Mouse (Mus musculus): Measurements from ENCODE around the gene Il1rap. TPM values are rescaled to one million over a fixed set of nuclear protein-coding genes. Genes with fewer than 3 reads are reported as not detected.

Il1rap gene
- polyA plus RNA-seq (2016; fragmentation: Nextera tagmentation; extraction: Ambion mirVana), result 3.5 and 3.7 TPM in 2 replicates

GRCm38 (mm10) chr16:26581048-26581912 lies at the start of gene Il1rap:
Il1rap (plus strand) TSS chr16:26581704.
- H3K27ac ChIP-seq, result no peak within 1 kb of the TSS
- peak within 1 kb of the TSS; percentile 80 for H3K4me2 ChIP-seq
- H3K27me3 ChIP-seq, result peaks cover 5% of the 10 kb centered on the region; the same call in 1 of the 2 replicates
- H3K4me3 ChIP-seq (replicated peaks), result peak within 1 kb of the TSS; percentile 62
- 3% methylated on average over 50 of the region's 51 CpGs for WGBS
- peaks cover 8% of the 10 kb centered on the region for H3K4me1 ChIP-seq
- peak within 1 kb of the TSS; percentile 59 for H3K9ac ChIP-seq
- H3K36me3 ChIP-seq (replicated peaks), result no peaks in the 10 kb centered on the region
- H3K9me3 ChIP-seq, result no peaks in the 10 kb centered on the region
- ATAC-seq (ENCODE audit: low FRiP score), result peak; percentile 98

DNA sequence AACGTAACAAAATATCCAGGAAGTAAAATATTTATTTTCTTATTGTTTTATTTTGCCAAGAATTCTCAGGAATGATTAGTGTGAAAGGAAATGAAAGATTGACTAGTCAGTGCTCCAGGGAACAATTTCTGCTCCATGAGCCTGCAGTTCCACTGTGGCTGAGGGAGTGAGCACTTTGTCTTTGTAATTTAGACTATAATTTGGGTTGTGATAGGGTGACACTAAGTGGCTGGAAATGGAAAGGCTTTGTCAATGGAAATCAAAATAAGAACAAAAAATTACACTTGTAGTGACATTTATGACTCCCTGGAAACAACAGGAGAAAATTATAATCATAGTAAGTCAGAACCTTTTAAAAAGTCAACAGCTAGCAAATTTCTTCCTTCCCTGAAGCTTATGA lies 49.2 kb upstream of the Il1rap start:
- Histone ChIP-seq H3K9me3 (no peaks in the 10 kb centered on the region), H3K4me3 (replicated peaks) (no peak overlapping the region), H3K9ac (no peak overlapping the region), H3K4me2 (no peak overlapping the region), H3K36me3 (replicated peaks) (no peaks in the 10 kb centered on the region), H3K27ac (no peak overlapping the region), H3K27me3 (no peaks in the 10 kb centered on the region), H3K4me1 (peaks cover 7% of the 10 kb centered on the region; the same call in 1 of the 2 replicates)
- no peak for ATAC-seq (ENCODE audit: low FRiP score)
- WGBS, result 92% methylated on average over 1 of the region's 1 CpGs

DNA sequence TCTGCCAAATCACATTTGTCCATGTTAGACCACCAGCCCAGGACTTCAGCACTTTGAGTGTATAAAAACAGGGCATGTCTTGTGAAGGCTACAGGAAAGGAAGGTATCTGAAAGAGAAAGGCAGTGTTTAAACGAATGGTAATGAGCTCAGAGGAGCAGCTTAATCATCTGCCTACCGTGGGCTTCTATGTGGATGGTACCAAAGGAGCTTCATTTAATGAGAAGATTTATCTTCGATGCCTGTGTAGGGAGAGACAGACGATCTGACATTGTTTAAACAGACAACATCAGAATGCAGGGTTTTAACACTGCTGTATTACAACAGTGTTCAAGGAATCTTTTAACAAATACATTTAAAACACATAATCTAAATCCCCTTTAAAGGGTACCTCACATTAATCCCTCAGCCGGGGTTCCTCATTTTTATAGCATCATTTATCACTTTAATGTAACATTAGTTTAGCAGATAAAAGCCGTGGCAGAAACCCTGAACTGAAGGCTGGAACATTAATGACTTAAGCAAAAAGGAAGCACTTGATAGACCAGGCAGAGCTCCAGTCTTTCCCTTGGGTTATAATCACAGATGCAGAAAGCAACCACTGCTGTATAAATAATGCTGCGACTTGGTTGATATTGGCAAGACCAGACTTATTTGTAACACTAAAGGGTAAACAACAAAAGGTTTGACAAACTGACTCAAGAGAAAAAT lies 35.2 kb upstream of the Il1rap start:
- Histone ChIP-seq H3K4me1 (no peaks in the 10 kb centered on the region; the same call in 1 of the 2 replicates), H3K4me3 (replicated peaks) (no peak overlapping the region), H3K27ac (no peak overlapping the region), H3K36me3 (replicated peaks) (no peaks in the 10 kb centered on the region), H3K27me3 (no peaks in the 10 kb centered on the region), H3K9me3 (no peaks in the 10 kb centered on the region), H3K4me2 (no peak overlapping the region), H3K9ac (no peak overlapping the region)
- 23% methylated on average over 7 of the region's 7 CpGs for WGBS
- no peak for ATAC-seq (ENCODE audit: low FRiP score)

- no peaks in the 10 kb centered on the region for H3K9me3 ChIP-seq
- no peak overlapping the region for H3K4me2 ChIP-seq
- H3K4me3 ChIP-seq (replicated peaks), result no peak overlapping the region
- ATAC-seq (ENCODE audit: low FRiP score), result no peak
- H3K27me3 ChIP-seq, result no peaks in the 10 kb centered on the region
- no peak overlapping the region for H3K27ac ChIP-seq
- H3K36me3 ChIP-seq (replicated peaks), result no peaks in the 10 kb centered on the region
- WGBS, result 84% methylated on average over 1 of the region's 1 CpGs
- no peaks in the 10 kb centered on the region; the same call in 1 of the 2 replicates for H3K4me1 ChIP-seq
- no peak overlapping the region for H3K9ac ChIP-seq
These were observed 34.7 kb upstream of the Il1rap start for GRCm38 (mm10) chr16:26546879-26547206.

GRCm38 (mm10) chr16:26549221-26549620 lies 32.3 kb upstream of the Il1rap start:
- no peak for ATAC-seq (ENCODE audit: low FRiP score)
- WGBS, result 88% methylated on average over 2 of the region's 2 CpGs
- H3K4me1 ChIP-seq, result no peaks in the 10 kb centered on the region; the same call in 1 of the 2 replicates
- no peak overlapping the region for H3K27ac ChIP-seq
- H3K9me3 ChIP-seq, result no peaks in the 10 kb centered on the region
- H3K27me3 ChIP-seq, result no peaks in the 10 kb centered on the region
- H3K4me3 ChIP-seq (replicated peaks), result no peak overlapping the region
- H3K4me2 ChIP-seq, result no peak overlapping the region
- H3K9ac ChIP-seq, result no peak overlapping the region
- no peaks in the 10 kb centered on the region for H3K36me3 ChIP-seq (replicated peaks)

- Histone ChIP-seq H3K4me3 (replicated peaks) (no peak overlapping the region), H3K9me3 (no peaks in the 10 kb centered on the region), H3K4me2 (no peak overlapping the region), H3K4me1 (no peaks in the 10 kb centered on the region), H3K27me3 (no peaks in the 10 kb centered on the region), H3K27ac (no peak overlapping the region), H3K36me3 (replicated peaks) (no peaks in the 10 kb centered on the region), H3K9ac (no peak overlapping the region)
- 90% methylated on average over 3 of the region's 3 CpGs for WGBS
- ATAC-seq (ENCODE audit: low FRiP score), result no peak
These were observed 29.3 kb upstream of the Il1rap start for GRCm38 (mm10) chr16:26552234-26552633.

- Histone ChIP-seq H3K9me3 (no peaks in the 10 kb centered on the region), H3K4me3 (replicated peaks) (no peak overlapping the region), H3K27ac (no peak overlapping the region), H3K4me2 (no peak overlapping the region), H3K9ac (no peak overlapping the region), H3K36me3 (replicated peaks) (no peaks in the 10 kb centered on the region), H3K4me1 (no peaks in the 10 kb centered on the region), H3K27me3 (no peaks in the 10 kb centered on the region)
- no peak for ATAC-seq (ENCODE audit: low FRiP score)
- WGBS, result 83% methylated on average over 1 of the region's 1 CpGs
These were observed 22.7 kb upstream of the Il1rap start for GRCm38 (mm10) chr16:26558797-26559196.

DNA sequence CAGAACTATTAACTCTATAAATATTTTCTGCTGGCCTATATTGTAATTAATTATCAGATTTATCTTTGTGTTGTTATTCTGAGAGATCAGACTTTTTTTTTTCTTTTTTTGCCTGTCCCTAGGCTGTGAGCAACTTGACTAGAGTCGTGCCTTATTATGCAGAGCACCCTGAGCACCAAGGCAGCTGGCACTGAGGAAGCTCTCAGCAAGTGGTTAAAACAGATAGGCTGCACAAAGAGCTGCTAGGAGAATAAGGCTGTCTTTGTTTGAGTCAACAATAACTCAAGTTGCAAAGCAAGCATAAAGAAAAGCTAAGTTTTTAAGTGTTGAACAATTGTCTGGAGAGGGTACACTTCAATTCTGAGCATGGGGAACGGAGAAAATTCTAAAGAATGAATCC lies 19.8 kb upstream of the Il1rap start:
- WGBS, result 23% methylated on average over 2 of the region's 2 CpGs
- Histone ChIP-seq H3K36me3 (replicated peaks) (no peaks in the 10 kb centered on the region), H3K4me3 (replicated peaks) (no peak overlapping the region), H3K27ac (no peak overlapping the region), H3K4me2 (no peak overlapping the region), H3K27me3 (no peaks in the 10 kb centered on the region), H3K9ac (no peak overlapping the region), H3K9me3 (no peaks in the 10 kb centered on the region), H3K4me1 (no peaks in the 10 kb centered on the region)
- ATAC-seq (ENCODE audit: low FRiP score), result no peak

DNA sequence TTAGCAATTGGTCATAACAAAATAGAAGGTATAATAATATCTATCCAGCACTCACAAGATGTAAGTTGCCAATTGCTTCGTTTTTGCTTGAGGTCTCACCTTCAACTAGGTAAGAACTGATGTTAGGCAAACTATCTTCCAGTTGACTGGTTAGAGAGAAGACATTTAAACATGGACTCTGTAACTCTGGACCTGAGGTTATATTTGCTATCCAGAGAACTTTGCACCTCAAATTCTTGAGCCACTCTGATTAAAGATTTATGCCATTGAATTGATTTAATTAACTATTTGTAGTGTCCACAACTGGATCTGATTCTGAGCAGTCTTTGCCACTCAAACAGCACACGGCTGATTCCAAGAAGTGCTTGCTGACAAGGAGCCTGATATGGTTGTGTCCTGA lies 18.7 kb upstream of the Il1rap start:
- no peak for ATAC-seq (ENCODE audit: low FRiP score)
- Histone ChIP-seq H3K27ac (no peak overlapping the region), H3K9me3 (no peaks in the 10 kb centered on the region), H3K4me1 (no peaks in the 10 kb centered on the region), H3K27me3 (no peaks in the 10 kb centered on the region), H3K4me3 (replicated peaks) (no peak overlapping the region), H3K9ac (no peak overlapping the region), H3K4me2 (no peak overlapping the region), H3K36me3 (replicated peaks) (no peaks in the 10 kb centered on the region)
- 87% methylated on average over 2 of the region's 2 CpGs for WGBS

- Histone ChIP-seq H3K9me3 (no peaks in the 10 kb centered on the region), H3K4me3 (replicated peaks) (no peak overlapping the region), H3K27me3 (no peaks in the 10 kb centered on the region), H3K36me3 (replicated peaks) (no peaks in the 10 kb centered on the region), H3K4me2 (no peak overlapping the region), H3K4me1 (no peaks in the 10 kb centered on the region), H3K9ac (no peak overlapping the region), H3K27ac (no peak overlapping the region)
- ATAC-seq (ENCODE audit: low FRiP score), result no peak
These were observed 12.0 kb upstream of the Il1rap start for GRCm38 (mm10) chr16:26569387-26569978.

DNA sequence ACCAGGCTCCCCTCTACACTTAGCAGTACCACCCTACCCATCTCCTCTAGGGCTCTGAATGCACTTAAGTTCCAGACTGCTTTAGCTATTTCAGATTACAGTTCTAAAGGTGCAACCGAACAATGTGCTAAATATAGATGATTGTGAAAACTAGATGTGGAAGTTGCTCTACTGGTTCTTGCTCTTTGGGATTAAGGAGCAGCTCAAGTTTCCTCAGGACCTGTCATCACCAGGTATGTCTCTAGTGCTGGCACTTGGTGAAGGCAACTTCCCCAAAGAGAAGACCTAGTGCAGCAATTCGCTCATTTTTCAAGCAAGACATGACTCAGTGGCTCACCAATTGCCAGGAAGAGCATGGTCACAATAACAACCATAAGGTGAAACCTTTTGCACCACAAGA lies 9.7 kb upstream of the Il1rap start:
- no peaks in the 10 kb centered on the region for H3K27me3 ChIP-seq
- no peak overlapping the region for H3K4me3 ChIP-seq (replicated peaks)
- H3K27ac ChIP-seq, result no peak overlapping the region
- H3K9me3 ChIP-seq, result no peaks in the 10 kb centered on the region
- 93% methylated on average over 2 of the region's 2 CpGs for WGBS
- no peak overlapping the region for H3K9ac ChIP-seq
- H3K36me3 ChIP-seq (replicated peaks), result no peaks in the 10 kb centered on the region
- H3K4me1 ChIP-seq, result no peaks in the 10 kb centered on the region
- no peak for ATAC-seq (ENCODE audit: low FRiP score)
- H3K4me2 ChIP-seq, result no peak overlapping the region

- no peak for ATAC-seq (ENCODE audit: low FRiP score)
- no peak overlapping the region for H3K4me2 ChIP-seq
- H3K36me3 ChIP-seq (replicated peaks), result no peaks in the 10 kb centered on the region
- no peaks in the 10 kb centered on the region for H3K27me3 ChIP-seq
- H3K9ac ChIP-seq, result no peak overlapping the region
- 92% methylated on average over 5 of the region's 5 CpGs for WGBS
- no peak overlapping the region for H3K27ac ChIP-seq
- no peaks in the 10 kb centered on the region for H3K9me3 ChIP-seq
- H3K4me3 ChIP-seq (replicated peaks), result no peak overlapping the region
- H3K4me1 ChIP-seq, result no peaks in the 10 kb centered on the region
These were observed 7.3 kb upstream of the Il1rap start for GRCm38 (mm10) chr16:26574173-26574572.

Measured in forebrain, embryonic 12.5 days (tissue).